Comparison of ENCODE assay signal across 8 mouse cellular contexts in genomic region chr1:63175853-63176252, GRCm38 (mm10). TPM values are rescaled to one million over a fixed set of nuclear protein-coding genes. Genes with fewer than 3 reads are reported as not detected.
DNase-seq lines count a peak whose midpoint lies in the region; ATAC-seq and TF ChIP-seq lines count a peak whose summit lies in the region.

No protein-coding gene starts in this region.

- no peak for ATAC-seq in midbrain, embryonic 16.5 days

- peak; percentile 21 for DNase-seq in embryo, embryonic 11 days
- DNase-seq in embryo, embryonic 9.5 days (ENCODE audit: extremely low spot score), result no peak
- DNase-seq in kidney, postnatal 10 days, result peak; percentile 40
- DNase-seq in urinary bladder, postnatal 36 days (ENCODE audit: low spot score in 2 of 2), result no peak
- DNase-seq in right cerebral cortex, postnatal 4 days, result no peak

- peaks cover 47% of the 10 kb centered on the region for H3K36me3 ChIP-seq in C2C12 (ENCODE audit: control insufficient read depth, insufficient read depth)
- peaks cover 52% of the 10 kb centered on the region for H3K36me3 ChIP-seq in erythroblast, embryonic 14.5 days (ENCODE audit: control insufficient read depth)
- H3K36me3 ChIP-seq in midbrain, embryonic 16.5 days (ENCODE audit: control insufficient read depth, insufficient read depth, low read length), result peaks cover 3% of the 10 kb centered on the region; the same call in 1 of the 2 replicates

- peaks cover 54% of the 10 kb centered on the region for H3K79me3 ChIP-seq in C2C12 (ENCODE audit: low read depth)

- H3K27ac ChIP-seq in midbrain, embryonic 16.5 days (ENCODE audit: low read length), result peak overlapping the region; percentile 94; the same call in 1 of the 2 replicates

- H3K27me3 ChIP-seq in C2C12 (ENCODE audit: control insufficient read depth, insufficient read depth, insufficient read length), result no peaks in the 10 kb centered on the region
- no peaks in the 10 kb centered on the region for H3K27me3 ChIP-seq in erythroblast, embryonic 14.5 days (ENCODE audit: control insufficient read depth)
- no peaks in the 10 kb centered on the region for H3K27me3 ChIP-seq in midbrain, embryonic 16.5 days (ENCODE audit: control insufficient read depth, insufficient read depth, low read depth, low read length)

- no peak for TF ChIP-seq CTCF in C2C12 (IDR thresholded peaks at IDR 0.05; ENCODE audit: control insufficient read depth, insufficient read depth, insufficient read length)

- peak overlapping the region; percentile 92 for H3ac ChIP-seq in C2C12 (ENCODE audit: control insufficient read depth, insufficient read length, low read depth)

- no peaks in the 10 kb centered on the region for H3K9me3 ChIP-seq in erythroblast, embryonic 14.5 days (ENCODE audit: control insufficient read depth, low read length)
- H3K9me3 ChIP-seq in midbrain, embryonic 16.5 days (replicated peaks; ENCODE audit: control insufficient read depth, low read length, poor library complexity, severe bottlenecking), result no peaks in the 10 kb centered on the region

- peaks cover 83% of the 10 kb centered on the region for H3K79me2 ChIP-seq in C2C12 (ENCODE audit: control insufficient read depth, insufficient read depth)

- peak overlapping the region; percentile 80 for H3K9ac ChIP-seq in midbrain, embryonic 16.5 days (ENCODE audit: low read depth, low read length)

- peaks cover 41% of the 10 kb centered on the region for H3K4me1 ChIP-seq in erythroblast, embryonic 14.5 days (ENCODE audit: control insufficient read depth)
- peaks cover 27% of the 10 kb centered on the region for H3K4me1 ChIP-seq in midbrain, embryonic 16.5 days (ENCODE audit: control insufficient read depth, insufficient read depth, low read length)

- H3K4me2 ChIP-seq in midbrain, embryonic 16.5 days (ENCODE audit: low read length), result peak overlapping the region; percentile 93

- 10% methylated on average over 11 of the region's 11 CpGs for WGBS in midbrain, embryonic 16.5 days

- peak overlapping the region; percentile 93 for H3K4me3 ChIP-seq in C2C12 (ENCODE audit: insufficient read depth, poor library complexity, severe bottlenecking)
- peak overlapping the region; percentile 86 for H3K4me3 ChIP-seq in erythroblast, embryonic 14.5 days (replicated peaks)
- peak overlapping the region; percentile 98 for H3K4me3 ChIP-seq in midbrain, embryonic 16.5 days (ENCODE audit: low read depth, low read length)

TF ChIP-seq in C2C12, 6 proteins besides CTCF, POLR2A, EP300 and RAD21:
- TF ChIP-seq USF1 (IDR thresholded peaks at IDR 0.05; ENCODE audit: low read depth) (no peak), FOSL1 (IDR thresholded peaks at IDR 0.05; ENCODE audit: insufficient read depth, low read length, poor library complexity, severe bottlenecking) (no peak), MYOD1 (IDR thresholded peaks at IDR 0.05; ENCODE audit: control insufficient read depth, insufficient read length, low read depth) (no peak), CEBPB (IDR thresholded peaks at IDR 0.05; ENCODE audit: low read depth) (no peak), MYOG (IDR thresholded peaks at IDR 0.05; ENCODE audit: control insufficient read depth, extremely low read depth, insufficient read length) (no peak), MAX (IDR thresholded peaks at IDR 0.05) (no peak)

RNA-seq across cellular contexts. Expression of gene Eef1b2, which starts 0.8 kb away (rescaled TPM):
- polyA plus RNA-seq in C2C12 (2012; fragmentation: generic; extraction: Trizol), result 1,453 TPM
- polyA plus RNA-seq in erythroblast, embryonic 14.5 days (2012), result 18.7 and 24.8 TPM in 2 replicates
- polyA plus RNA-seq in midbrain, embryonic 16.5 days (2015; fragmentation: Nextera tagmentation; extraction: Ambion mirVana), result 433 and 447 TPM in 2 replicates

RNA-seq across cellular contexts. Expression of gene Ndufs1, which starts 0.8 kb away (rescaled TPM):
- polyA plus RNA-seq in C2C12 (2012; fragmentation: generic; extraction: Trizol), result 44.8 TPM
- polyA plus RNA-seq in erythroblast, embryonic 14.5 days (2012), result 1.4 and 2.1 TPM in 2 replicates
- 137 and 143 TPM in 2 replicates for polyA plus RNA-seq in midbrain, embryonic 16.5 days (2015; fragmentation: Nextera tagmentation; extraction: Ambion mirVana)

RNA-seq across cellular contexts. Expression of gene Gpr1, which starts 38.5 kb away (rescaled TPM):
- not detected for polyA plus RNA-seq in C2C12 (2012; fragmentation: generic; extraction: Trizol)
- polyA plus RNA-seq in erythroblast, embryonic 14.5 days (2012), result not detected in 2 replicates
- 0.88 and 1.1 TPM in 2 replicates for polyA plus RNA-seq in midbrain, embryonic 16.5 days (2015; fragmentation: Nextera tagmentation; extraction: Ambion mirVana)

Comparison
In these comparisons a context has a peak if more than half of its experiments do, and no peak if none do; other contexts are left out.
1. DNase-seq: peak in embryo, embryonic 11 days (single experiment) and kidney, postnatal 10 days (single experiment); none in embryo, embryonic 9.5 days (single experiment), urinary bladder, postnatal 36 days (0 of 2) and right cerebral cortex, postnatal 4 days (single experiment).
2. RNA of gene Eef1b2, which starts 0.8 kb away (polyA plus RNA-seq): 1,453 TPM in C2C12 (single experiment) and 433 to 447 TPM in midbrain, embryonic 16.5 days; 18.7 to 24.8 TPM in erythroblast, embryonic 14.5 days; every median in the first group is over 10 times any median in the second.
3. RNA of gene Ndufs1, which starts 0.8 kb away (polyA plus RNA-seq): 137 to 143 TPM in midbrain, embryonic 16.5 days and 44.8 TPM in C2C12 (single experiment); 1.4 to 2.1 TPM in erythroblast, embryonic 14.5 days; every median in the first group is over 10 times any median in the second.
4. Peak in every context shown above with its lines, with median percentiles within 50 percentile points of each other: H3K4me3 ChIP-seq.